Mouse (Mus musculus) G1E (cell line): ENCODE measurements around the gene Hcrtr1.

ENCODE experiments used
- CTCF ChIP-seq: IDR thresholded peaks from 2 replicates; pipeline ENCODE4 v1.5.1; 2012; ENCODE audit warnings: low read depth, low read length, inconsistent platforms, mixed read lengths
- GATA1 ChIP-seq: IDR thresholded peaks from 2 replicates; pipeline ENCODE4 v1.6.1; 2012; ENCODE audit warnings: borderline replicate concordance, low read length, inconsistent platforms, mixed read lengths
- GATA2 ChIP-seq: IDR thresholded peaks from 2 replicates; pipeline ENCODE4 v1.6.1; 2012; ENCODE audit warnings: low read depth, low read length, inconsistent platforms, borderline replicate concordance
- POLR2AphosphoS5 ChIP-seq: IDR thresholded peaks from 2 replicates; pipeline ENCODE4 v1.6.1; 2012; ENCODE audit warnings: low read depth, low read length, inconsistent platforms; ENCODE audit not compliant: insufficient replicate concordance
- TAL1 ChIP-seq: conservative IDR thresholded peaks from 2 replicates; pipeline ENCODE4 v1.6.1; 2012; ENCODE audit warnings: low read depth, low read length, inconsistent platforms, mixed read lengths

GRCm38 (mm10) chr4:130181886-130182285 is 42.7 kb upstream of the Hcrtr1 start:
- TF ChIP-seq CTCF (no peak), GATA1 (no peak), TAL1 (no peak), POLR2AphosphoS5 (no peak), GATA2 (no peak)
